Mouse (Mus musculus) urinary bladder, postnatal 36 days (tissue): ENCODE results near the gene Slc4a5.
A peak's percentile ranks its signal among the peaks of the same experiment; 100 is the strongest.
"Not testable (repeated sequence)": the region's sequence is repeated elsewhere in the genome, so short reads cannot be mapped to it uniquely, and the experiment has no call there.

Source experiments
- DNase-seq, 2 experiments: peaks; one replicate each; pipeline ENCODE4 v3.0.0; 2022; ENCODE audit warnings: low spot score in 2 of 2, mixed read lengths in 1 of 2

Gene Slc4a5

GRCm38 (mm10) chr6:83309017-83309416 is 89.4 kb downstream of the Slc4a5 start:
- no peak for DNase-seq

GRCm38 (mm10) chr6:83311206-83311605 is 91.6 kb downstream of the Slc4a5 start:
- no peak for DNase-seq

- no peak for DNase-seq
These were observed 92.4 kb downstream of the Slc4a5 start for GRCm38 (mm10) chr6:83312021-83312420.

GRCm38 (mm10) chr6:83312514-83312913 is 92.9 kb downstream of the Slc4a5 start:
- no peak for DNase-seq

- no peak for DNase-seq
These were observed 95.7 kb downstream of the Slc4a5 start for GRCm38 (mm10) chr6:83315293-83315692.

- no peak for DNase-seq
These were observed 96.4 kb downstream of the Slc4a5 start for GRCm38 (mm10) chr6:83316022-83316421.

- DNase-seq: peak; percentile 78 to 86
These were observed 97.6 kb downstream of the Slc4a5 start for GRCm38 (mm10) chr6:83317108-83317741.

GRCm38 (mm10) chr6:83321927-83322326 is 102.3 kb downstream of the Slc4a5 start:
- DNase-seq: no peak

GRCm38 (mm10) chr6:83322794-83323193 is 103.2 kb downstream of the Slc4a5 start:
- no peak for DNase-seq

GRCm38 (mm10) chr6:83323652-83324419 is 104.2 kb downstream of the Slc4a5 start:
- no peak for DNase-seq

- peak; percentile 92 to 93 for DNase-seq
These were observed 106.1 kb downstream of the Slc4a5 start, which contains the start of the genes Mthfd2 and Mob1a for GRCm38 (mm10) chr6:83325525-83326393. Gene Mthfd2, minus strand, starts transcription at chr6:83325908. Gene Mob1a, plus strand, starts transcription at chr6:83326016.

- DNase-seq: no peak
These were observed 106.7 kb downstream of the Slc4a5 start for GRCm38 (mm10) chr6:83326394-83326736.

- no peak for DNase-seq
These were observed 107.1 kb downstream of the Slc4a5 start for GRCm38 (mm10) chr6:83326761-83327160.

- no peak for DNase-seq
These were observed 108.1 kb downstream of the Slc4a5 start for GRCm38 (mm10) chr6:83327591-83328190.

GRCm38 (mm10) chr6:83341387-83341786 is 121.8 kb downstream of the Slc4a5 start:
- no peak for DNase-seq

GRCm38 (mm10) chr6:83342957-83343356 is 123.3 kb downstream of the Slc4a5 start:
- DNase-seq: no peak

GRCm38 (mm10) chr6:83345285-83345684 is 125.7 kb downstream of the Slc4a5 start:
- not testable (repeated sequence) for DNase-seq

GRCm38 (mm10) chr6:83347916-83348315 is 128.3 kb downstream of the Slc4a5 start:
- no peak for DNase-seq

- no peak for DNase-seq
These were observed 129.2 kb downstream of the Slc4a5 start, which contains the start of gene Bola3 for GRCm38 (mm10) chr6:83348873-83349272. Gene Bola3, plus strand, starts transcription at chr6:83349147.

GRCm38 (mm10) chr6:83349274-83349958 is 129.8 kb downstream of the Slc4a5 start:
- DNase-seq: peak; percentile 90 to 91

GRCm38 (mm10) chr6:83350172-83350571 is 130.5 kb downstream of the Slc4a5 start:
- no peak for DNase-seq
